Mouse (Mus musculus) adrenal gland, adult 18-20 months (tissue): ENCODE measurements around the gene Nkapl. TPM values are rescaled to one million over a fixed set of nuclear protein-coding genes. Genes with fewer than 3 reads are reported as not detected.
"Not testable (repeated sequence)": the region's sequence is repeated elsewhere in the genome, so short reads cannot be mapped to it uniquely, and the experiment has no call there.

Source experiments
- DNase-seq, 2 experiments: peaks; one replicate each; pipeline ENCODE4 v3.0.0; 2021 to 2022; ENCODE audit warnings: low spot score in 2 of 2
- long read RNA-seq, 2 experiments: library from polyadenylated mRNA; stranded (forward); transcript quantifications; one replicate each; pipeline ENCODE4 v2.0.0; 2021
- total RNA-seq, 2 experiments: library from RNA; stranded (reverse); gene quantifications; 1 replicate in 1 of 2; 2 replicates in 1 of 2; pipeline ENCODE4 v1.2.3; 2021

Gene Nkapl
- 1 to 10 TPM in 1 of 2 experiments, under 1 TPM in 1; 0.76 to 1.5 TPM for total RNA-seq
- long read RNA-seq, experiment 1, partial matches to known transcripts, result 0 of 1 reads
- long read RNA-seq, experiment 1, other reads (novel, unspliced or antisense), result 0 of 1 reads
- long read RNA-seq, experiment 2, partial matches to known transcripts, result 0 of 3 reads
- long read RNA-seq, experiment 2, other reads (novel, unspliced or antisense), result 0 of 3 reads

- peak; percentile 80 for DNase-seq
Measured at GRCm38 (mm10) chr13:21468061-21469019, at the start of gene Nkapl. Nkapl (minus strand) TSS chr13:21468509.

- DNase-seq, result peak; percentile 71 to 73
Measured at GRCm38 (mm10) chr13:21506221-21506649, 37.9 kb upstream of the Nkapl start.

- no peak for DNase-seq
Measured at GRCm38 (mm10) chr13:21502296-21502695, 34.0 kb upstream of the Nkapl start.

GRCm38 (mm10) chr13:21501182-21501581, 32.9 kb upstream of the Nkapl start, which contains the start of gene Gm11273:
Gm11273 (minus strand) TSS chr13:21501418.
- not testable (repeated sequence) for DNase-seq

- no peak for DNase-seq
Measured at GRCm38 (mm10) chr13:21495080-21495479, 26.8 kb upstream of the Nkapl start, which contains the start of gene AK157302. AK157302 (plus strand) TSS chr13:21495223.

- peak in 1 of 2 experiments; percentile 13 for DNase-seq
Measured at GRCm38 (mm10) chr13:21492847-21493246, 24.5 kb upstream of the Nkapl start.

- no peak for DNase-seq
Measured at GRCm38 (mm10) chr13:21486881-21487280, 18.6 kb upstream of the Nkapl start.

GRCm38 (mm10) chr13:21478759-21479670, 10.7 kb upstream of the Nkapl start, which contains the start of the genes Zkscan4 and Gm10065:
Zkscan4 (plus strand) TSS chr13:21478907.
Gm10065 (minus strand) TSS chr13:21479441.
- DNase-seq, result peak; percentile 49

- DNase-seq, result no peak
Measured at GRCm38 (mm10) chr13:21472427-21472826, 4.1 kb upstream of the Nkapl start.

- no peak for DNase-seq
Measured at GRCm38 (mm10) chr13:21469097-21469496, 788 bp upstream of the Nkapl start.

GRCm38 (mm10) chr13:21467336-21467735, 973 bp downstream of the Nkapl start:
- DNase-seq, result no peak

GRCm38 (mm10) chr13:21462516-21462915, 5.8 kb downstream of the Nkapl start:
- not testable (repeated sequence) for DNase-seq

- no peak for DNase-seq
Measured at GRCm38 (mm10) chr13:21456347-21456746, 12.0 kb downstream of the Nkapl start.

GRCm38 (mm10) chr13:21454133-21454532, 14.2 kb downstream of the Nkapl start:
- no peak for DNase-seq

GRCm38 (mm10) chr13:21453449-21453848, 14.9 kb downstream of the Nkapl start, which contains the start of gene Zscan26:
Zscan26 (minus strand) TSS chr13:21453730.
- DNase-seq, result peak; percentile 80 to 81

- DNase-seq, result no peak
Measured at GRCm38 (mm10) chr13:21453042-21453441, 15.3 kb downstream of the Nkapl start.

GRCm38 (mm10) chr13:21447856-21448614, 20.3 kb downstream of the Nkapl start:
- DNase-seq, result no peak

GRCm38 (mm10) chr13:21446796-21447195, 21.5 kb downstream of the Nkapl start:
- DNase-seq, result no peak

GRCm38 (mm10) chr13:21441207-21441572, 27.1 kb downstream of the Nkapl start:
- DNase-seq, result no peak
